Mouse (Mus musculus) neural tube, embryonic 10.5 days (tissue): ENCODE data around the gene Gm49403.
"Not testable (repeated sequence)": the region's sequence is repeated elsewhere in the genome, so short reads cannot be mapped to it uniquely, and the experiment has no call there.

Source experiments
- DNase-seq: peaks from one replicate; pipeline ENCODE4 v3.0.0-alpha.2; 2017; ENCODE audit warnings: low spot score; ENCODE audit errors: extremely low spot score

The Gm49403 gene

DNA sequence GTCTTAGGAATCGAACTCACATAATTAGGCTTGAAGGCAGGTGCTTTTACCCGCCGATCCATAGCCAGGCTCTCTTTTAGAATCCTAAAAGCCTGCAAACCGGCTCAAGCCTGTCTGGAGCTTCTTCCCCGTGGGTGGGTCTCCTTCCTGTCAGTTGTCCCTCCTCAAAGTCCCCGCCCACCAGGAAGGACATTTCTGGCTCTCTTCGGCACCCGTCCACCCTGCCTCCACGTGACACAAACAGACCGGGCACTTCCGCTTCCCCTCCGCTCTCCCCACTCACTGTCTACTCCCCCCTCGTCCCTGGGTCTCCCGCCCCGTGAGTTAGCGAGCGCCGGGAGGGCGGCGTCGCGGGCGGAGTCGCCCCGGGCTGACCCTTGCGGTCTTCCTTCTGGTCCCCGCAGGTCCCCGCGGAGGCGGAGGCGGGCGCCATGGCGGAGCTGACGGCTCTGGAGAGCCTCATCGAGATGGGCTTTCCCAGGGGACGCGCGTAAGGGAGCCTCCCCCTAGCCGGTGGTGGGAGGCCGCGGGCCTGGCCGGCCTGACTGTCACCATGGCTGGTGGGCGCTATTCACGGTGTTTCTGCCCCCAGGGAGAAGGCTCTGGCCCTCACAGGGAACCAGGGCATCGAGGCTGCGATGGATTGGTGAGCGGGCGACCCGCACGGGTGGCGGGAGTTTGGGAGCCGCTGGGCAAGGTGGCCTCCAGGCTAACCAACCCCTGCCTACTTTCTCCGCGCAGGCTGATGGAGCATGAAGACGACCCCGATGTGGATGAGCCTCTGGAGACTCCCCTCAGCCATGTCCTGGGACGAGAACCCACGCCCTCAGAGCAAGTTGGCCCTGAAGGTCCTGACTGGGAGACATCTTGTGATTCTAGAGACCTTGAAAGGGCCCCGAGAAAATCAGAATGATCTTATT is 12.2 kb upstream of the Gm49403 start, which contains the start of gene Ubxn1:
TSS of gene Ubxn1 (plus strand) at position 230 of the 920 bp plus-strand sequence.
- peak; percentile 95 for DNase-seq

DNA sequence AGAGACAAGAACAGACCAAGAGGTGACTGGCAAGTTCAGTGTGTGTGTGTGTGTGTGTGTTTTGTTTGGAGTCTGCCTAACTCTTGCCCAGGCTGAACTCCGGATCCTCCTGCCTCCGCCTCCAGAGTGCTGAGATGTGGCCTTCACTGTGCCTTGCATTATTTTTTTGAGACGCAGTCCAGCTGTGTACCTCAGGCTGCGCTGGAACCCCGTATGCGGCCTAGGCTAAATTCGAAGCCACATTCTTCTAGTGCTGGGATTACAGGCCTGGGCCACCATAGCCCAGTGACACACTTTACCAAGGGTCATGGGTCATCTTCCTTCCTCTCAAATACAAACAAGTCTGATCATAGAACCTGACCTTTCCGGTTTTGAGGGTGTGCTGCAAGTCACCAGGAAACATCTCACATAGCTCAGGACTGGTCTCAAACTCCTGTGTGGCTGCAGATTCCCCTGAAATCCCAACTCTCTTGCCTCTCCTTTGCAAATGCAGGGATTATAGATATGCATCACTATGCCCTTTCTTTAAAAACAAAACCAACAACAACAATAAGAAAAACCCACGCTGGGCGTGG is 11.4 kb upstream of the Gm49403 start:
- no peak for DNase-seq

DNA sequence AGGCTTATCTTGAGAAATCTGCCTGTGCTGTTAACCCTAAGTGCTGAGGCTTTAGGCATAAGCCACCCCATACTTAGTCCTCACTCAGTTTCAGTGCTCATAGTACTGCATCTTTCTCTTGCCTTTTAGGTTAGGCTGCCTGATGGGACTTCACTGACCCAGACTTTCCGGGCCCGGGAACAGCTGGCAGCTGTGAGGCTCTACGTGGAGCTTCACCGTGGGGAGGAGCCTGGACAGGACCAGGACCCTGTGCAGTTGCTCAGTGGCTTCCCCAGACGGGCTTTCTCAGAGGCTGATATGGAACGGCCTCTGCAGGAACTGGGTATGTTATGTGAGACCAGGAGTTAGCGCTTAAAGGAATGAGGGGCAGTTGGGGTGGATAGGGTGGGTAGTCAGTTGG is 8.7 kb upstream of the Gm49403 start:
- DNase-seq, result no peak

DNA sequence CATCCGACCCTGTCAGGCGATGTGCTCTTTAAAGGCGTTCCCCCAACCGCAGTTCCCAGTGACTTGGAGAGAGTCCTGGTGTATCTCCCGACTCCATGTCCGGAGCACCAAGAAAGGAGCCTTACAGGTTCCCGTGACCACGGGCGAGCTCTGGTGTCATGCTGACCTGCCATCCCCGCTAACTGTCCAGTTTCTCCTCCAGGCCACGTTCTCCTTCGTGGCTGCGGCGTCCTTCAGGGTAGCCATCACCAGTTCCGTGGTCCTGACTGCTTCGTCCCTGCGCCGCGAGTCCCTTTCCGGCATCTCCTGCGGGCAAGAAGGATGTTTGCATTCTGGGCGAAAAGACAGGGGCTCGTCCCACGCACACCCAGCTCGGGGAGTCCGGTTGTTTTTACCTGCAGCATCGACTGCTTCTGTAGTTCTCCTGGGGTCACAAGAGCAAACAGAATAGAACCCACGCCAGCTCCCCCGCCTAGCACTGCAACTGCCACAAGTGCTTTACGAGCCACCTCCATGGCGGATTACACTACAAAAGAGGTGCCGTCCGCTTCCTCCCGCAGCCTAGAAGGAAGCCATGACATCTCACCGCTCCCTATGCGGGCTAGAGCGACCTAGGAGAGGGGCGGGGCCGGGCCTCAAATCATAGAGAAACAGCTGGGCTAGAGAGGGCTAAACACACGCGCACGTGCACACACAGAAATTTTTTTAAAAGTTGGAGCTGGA is 3.3 kb upstream of the Gm49403 start, which contains the start of gene Uqcc3:
TSS of gene Uqcc3 (minus strand) at position 613 of the 723 bp plus-strand sequence.
- peak; percentile 79 for DNase-seq

DNA sequence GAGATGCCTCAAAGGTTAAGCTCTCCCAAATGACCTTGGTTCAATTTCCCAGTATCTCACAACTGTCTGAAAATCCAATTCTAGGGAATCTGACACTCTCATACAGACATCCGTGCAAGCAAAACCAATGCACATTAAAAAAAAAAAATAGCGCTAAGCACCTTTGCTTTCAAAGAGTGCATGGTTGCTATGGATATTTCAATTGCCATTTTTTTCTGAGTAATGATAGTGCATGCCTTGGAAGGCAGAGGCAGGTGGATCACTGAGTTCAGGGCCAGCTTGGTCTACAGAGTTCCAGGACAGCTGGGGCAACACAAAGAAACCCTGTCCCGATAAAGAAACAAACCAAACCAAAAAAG is 2.7 kb upstream of the Gm49403 start:
- no peak for DNase-seq

DNA sequence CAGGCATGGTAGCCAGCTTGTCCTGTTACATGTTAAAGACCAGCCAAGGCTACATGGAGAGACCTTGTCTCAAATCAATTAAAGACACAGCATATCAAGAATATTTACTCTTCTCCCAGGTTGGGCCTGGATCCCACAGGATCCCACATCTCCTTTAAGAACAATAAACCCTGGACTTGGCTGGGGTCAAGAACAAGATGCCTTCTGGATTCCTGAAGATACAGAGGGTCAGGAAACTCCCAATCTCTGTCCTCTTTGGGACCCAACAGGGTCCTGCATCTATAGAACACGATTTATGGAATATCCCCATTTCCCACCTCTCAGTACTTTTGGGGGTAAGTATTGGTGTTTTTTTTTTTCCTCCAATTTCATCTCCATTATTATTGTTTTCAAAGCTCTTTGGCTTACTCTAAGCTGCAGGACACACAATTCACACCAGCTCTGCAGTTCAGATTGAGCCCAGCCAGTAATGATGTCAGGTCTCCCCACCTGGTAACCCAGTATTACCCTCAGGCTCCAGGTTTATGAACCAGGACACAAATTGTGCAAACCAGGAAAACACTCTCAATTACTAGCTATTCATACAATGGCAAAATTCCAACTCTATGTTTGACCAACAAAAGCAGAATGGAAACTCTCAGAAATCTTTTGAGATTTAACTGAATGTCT is 3.3 kb downstream of the Gm49403 start:
- DNase-seq, result no peak

DNA sequence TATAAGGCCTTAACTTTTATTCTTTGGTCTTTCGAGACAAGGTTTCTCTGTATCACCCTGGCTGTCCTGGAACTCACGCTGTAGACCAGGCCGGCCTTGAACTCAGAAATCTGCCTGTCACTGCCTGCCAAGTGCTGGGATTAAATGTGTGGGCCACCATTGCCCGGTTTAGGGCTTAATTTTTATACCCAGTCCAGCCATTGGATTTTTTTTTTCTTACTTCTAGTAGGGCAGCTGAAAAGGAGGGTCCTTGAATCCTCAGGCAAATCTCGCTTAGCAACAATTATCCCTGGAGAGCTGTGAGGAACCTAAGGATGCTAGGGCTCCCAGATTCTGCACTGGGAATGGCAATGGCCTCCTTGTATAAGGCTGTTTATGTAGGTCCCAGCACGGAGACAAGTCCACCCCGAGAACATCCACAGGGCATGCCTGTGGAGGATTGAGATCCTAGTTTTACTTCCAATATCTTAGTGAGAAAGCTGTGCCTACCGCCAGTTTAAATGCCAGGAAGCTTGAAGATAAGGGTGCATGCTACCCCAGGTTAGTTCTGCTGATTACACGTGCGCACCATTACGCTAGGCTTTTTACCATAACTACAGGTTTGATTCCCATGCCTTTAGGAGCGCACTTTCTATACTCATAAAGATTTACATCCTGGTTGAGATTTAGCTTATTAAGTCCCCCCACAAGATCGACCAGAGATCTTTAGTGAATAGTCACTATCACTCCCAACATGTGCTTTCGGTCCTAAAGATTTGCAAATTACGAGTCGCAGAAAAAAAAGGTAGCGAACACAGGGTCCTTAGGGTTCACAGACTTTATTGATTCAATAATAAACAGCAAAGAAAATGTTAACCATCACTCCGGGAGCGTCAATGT is 4.1 kb downstream of the Gm49403 start:
- no peak for DNase-seq

DNA sequence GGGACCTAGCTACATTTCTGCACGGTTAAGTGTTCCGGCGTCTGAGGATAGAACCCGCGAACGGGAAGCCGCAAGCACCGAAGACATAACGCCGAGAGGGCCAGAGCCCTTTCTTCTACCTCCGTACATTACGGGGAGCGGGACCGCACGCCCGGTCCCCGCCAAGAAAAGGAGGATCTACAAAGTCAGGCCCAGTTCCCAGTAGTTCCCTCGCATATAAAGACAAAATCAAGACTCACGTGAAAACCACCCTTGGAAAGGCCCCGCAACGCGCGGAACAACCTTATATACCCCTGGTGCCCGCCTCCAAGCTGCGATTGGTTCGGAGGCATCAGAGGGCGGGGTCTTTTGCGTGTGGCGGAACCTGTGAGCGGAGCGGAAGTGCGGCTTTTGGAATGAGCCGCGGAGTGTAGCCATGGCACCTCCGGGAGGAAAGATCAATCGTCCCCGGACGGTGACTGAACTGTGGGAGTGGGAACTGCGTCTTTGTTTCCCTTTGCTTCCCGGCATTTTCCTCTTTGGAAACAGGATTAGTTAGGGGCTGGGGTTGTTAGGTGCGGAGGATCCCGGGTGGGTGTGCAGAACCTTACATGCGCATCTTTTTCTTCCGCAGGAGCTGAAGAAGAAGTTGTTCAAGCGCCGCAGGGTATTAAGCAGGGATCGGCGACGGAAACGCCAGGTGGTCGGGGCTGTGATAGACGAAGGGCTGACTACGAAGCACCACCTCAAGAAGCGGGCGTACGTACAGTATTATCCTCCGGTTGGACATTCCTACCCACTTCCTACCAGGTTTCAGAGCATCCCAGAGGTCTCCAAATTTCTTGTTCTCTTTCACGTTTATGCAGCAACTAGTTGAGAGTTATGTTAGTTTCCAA is 5.0 kb downstream of the Gm49403 start, which contains the start of the genes 1810009A15Rik and Gm49416:
TSS of gene 1810009A15Rik (plus strand) at position 343 of the 875 bp plus-strand sequence.
TSS of gene Gm49416 (plus strand) at position 416 of the 875 bp plus-strand sequence.
- DNase-seq, result peak; percentile 95

DNA sequence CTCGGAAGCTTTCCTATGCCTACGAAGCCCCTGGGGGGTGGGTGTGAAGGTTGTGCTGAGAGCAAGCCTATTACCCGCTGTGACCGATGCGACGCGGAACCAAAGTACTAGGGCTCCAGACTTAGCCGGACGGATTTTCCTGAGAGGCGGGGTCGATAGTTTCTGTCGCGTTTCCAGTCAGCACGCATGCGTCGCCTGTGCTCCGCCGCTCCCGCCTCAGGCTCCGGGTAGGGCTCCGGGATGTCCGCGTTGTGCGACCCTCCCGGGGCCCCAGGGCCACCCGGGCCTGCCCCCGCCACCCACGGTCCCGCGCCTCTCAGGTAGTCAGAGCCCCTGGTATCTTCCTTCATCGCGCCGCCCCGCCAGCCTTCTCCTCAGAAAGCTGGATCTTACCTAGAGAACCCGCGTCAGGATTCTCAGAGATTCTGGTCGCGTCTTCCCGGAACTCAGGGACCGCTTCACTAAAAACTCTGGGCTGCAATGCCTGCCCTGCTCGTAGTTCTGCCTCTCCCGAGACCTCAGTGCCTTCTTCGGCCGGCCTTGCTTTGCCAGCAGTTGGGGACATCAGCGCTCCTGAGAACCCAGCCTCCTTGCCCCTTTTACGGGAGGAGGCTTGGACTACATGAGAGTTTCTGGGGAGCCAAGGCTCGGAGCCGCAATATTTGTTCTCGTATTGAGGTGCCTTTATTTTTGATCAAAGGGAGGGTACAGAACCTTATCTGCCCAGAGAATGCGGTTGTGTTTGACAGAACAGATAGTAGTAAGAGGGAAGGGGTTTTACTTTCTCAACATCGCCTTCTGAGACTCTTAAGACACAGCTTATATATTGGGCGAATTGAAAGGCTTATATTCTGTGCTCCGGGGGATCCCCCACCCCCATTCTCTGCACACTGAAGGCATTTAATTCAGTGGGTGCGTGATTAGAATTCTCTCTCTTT is 9.4 kb downstream of the Gm49403 start, which contains the start of gene Ints5:
TSS of gene Ints5 (plus strand) at position 177 of the 938 bp plus-strand sequence.
- DNase-seq, result peak; percentile 86

DNA sequence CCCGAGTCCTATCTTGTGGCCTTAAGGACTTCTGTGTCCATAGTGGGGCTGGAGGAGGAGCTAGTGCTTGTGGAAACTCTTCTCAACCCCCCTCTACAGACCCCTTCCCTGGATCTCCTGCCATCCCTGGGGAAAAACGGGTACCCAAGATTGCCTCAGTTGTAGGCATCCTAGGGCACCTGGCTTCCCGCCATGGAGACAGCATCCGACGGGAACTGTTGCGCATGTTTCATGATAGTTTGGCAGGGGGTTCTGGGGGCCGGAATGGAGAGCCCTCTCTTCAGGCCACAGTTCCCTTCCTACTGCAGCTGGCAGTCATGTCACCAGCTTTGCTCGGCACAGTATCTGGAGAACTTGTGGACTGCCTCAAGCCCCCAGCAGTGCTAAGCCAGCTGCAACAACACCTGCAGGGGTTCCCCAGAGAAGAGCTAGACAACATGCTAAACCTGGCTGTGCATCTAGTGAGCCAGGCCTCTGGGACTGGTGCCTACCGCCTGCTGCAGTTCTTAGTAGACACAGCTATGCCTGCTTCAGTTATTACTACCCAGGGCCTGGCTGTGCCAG is 11.7 kb downstream of the Gm49403 start:
- DNase-seq, result no peak

DNA sequence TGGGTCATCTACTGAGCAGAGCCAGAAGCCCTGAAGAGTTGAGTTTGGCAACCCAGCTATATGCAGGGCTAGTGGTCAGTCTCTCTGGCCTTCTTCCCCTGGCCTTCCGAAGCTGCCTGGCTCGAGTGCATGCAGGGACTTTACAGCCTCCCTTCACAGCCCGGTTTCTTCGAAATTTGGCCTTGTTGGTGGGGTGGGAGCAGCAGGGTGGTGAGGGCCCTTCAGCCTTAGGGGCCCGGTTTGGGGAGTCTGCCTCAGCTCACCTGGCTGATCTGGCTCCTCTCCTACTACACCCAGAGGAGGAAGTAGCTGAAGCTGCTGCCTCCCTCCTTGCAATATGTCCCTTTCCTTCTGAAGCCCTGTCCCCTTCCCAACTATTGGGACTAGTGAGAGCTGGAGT is 12.5 kb downstream of the Gm49403 start:
- DNase-seq, result not testable (repeated sequence)

DNA sequence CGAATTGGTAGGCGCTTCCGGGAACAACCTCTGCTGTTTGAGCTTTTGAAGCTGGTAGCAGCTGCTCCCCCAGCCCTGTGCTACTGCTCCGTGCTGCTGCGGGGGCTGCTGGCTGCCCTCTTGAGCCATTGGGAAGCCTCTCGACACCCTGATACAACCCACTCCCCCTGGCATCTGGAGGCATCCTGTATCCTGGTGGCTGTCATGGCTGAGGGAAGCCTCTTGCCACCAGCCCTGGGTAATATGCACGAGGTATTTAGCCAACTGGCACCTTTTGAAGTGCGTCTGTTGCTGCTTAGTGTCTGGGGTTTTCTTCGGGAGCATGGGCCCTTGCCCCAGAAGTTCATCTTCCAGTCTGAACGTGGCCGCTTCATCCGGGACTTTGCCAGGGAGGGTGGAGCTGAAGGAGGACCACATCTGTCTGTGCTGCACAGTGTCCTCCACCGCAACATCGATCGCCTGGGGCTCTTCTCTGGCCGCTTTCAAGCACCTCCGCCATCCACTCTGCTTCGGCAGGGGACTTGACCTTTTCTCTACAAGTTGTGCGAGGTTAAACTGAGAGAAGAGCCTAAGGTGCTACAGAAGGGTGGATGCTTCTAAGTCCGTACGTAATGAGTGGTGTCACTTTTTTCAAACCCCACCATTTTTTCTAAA is 13.6 kb downstream of the Gm49403 start:
- DNase-seq, result peak; percentile 47

DNA sequence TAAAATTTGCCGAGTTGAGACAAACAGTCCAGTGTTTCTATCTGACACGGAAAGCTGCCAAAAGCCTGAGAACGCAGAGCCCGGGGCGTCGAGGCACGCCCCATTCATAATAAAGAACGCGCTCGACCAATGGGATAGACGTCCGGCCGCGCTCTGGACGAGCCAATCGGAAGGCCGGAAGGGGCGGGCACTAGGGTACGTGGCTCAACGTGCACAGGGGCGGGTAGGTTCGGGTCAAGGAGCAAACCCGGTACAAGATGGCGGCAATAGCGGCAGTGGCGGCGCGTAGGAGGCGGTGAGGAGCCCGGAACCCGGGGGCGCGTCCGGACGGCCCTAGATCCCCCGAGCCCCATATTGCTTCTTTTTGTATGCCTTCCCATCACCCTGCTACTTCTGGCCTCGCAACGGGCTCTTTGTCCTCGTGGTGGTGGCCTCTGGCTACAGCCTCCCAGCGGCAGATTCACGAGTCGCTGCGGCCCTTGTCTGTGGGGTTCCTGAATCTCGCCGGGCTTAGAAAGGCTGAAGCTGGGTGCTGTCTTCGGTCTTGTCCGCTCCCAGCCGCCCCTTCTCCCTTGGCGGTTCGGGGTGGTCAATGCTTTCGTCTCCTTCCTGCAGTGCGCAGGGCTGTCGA is 14.2 kb downstream of the Gm49403 start, which contains the start of gene Ganab:
TSS of gene Ganab (plus strand) at position 207 of the 631 bp plus-strand sequence.
- peak; percentile 96 for DNase-seq

DNA sequence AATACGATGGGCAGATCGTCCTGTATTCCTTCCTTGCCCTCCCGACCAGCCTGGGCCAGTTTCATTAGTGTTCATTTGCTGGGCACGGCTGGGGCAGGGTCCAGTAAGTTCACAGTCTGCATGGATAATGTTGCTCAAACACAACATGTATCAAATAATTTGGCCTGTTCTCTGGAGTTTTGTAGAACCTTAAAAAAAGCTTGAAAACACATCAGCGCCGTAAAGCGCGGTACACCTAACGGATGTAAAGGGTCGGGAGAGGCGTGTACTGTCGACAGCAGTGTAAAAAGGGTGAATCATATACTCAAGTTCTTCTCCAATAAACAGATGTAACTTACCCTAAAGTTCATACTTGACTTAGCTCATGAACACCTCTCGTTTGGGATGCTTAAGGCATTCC is 14.8 kb downstream of the Gm49403 start:
- DNase-seq, result no peak

DNA sequence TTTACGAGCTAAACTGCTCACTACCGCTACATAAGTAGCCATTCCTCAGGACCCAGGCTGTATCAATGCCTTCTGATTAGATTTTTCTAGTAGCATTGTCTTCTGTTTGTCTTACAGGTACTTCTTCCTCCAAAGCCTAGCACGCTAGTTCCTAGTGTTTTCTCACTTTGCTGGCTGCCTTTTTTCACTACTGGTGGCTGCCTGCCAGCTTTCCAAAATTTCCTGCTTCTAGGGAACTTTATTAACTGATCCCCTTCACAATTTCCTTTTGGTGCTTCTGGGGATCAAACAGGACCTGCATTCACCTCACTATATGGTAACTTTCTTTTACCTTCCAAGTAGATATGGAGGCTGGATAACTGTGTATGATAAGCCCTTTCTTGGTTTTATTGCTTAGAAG is 15.3 kb downstream of the Gm49403 start:
- no peak for DNase-seq

DNA sequence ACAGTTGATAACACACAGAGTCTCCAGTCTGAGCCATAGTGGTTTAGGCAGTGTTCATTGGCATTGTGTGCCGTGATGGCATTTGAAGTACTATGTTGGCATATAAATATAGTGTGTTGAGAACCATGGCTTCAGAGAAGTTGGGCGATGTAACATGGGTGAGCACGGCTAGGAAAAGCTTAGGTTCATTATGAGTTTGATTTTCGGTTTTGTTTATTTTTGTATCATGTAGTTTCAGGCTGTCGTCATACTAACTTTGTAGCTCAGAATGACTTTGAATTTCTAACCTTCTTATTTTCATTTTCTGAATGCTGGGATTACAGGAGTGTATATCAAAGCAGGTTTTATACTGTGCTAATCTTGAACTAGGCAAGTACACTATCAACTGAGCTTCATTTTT is 19.7 kb downstream of the Gm49403 start:
- no peak for DNase-seq

DNA sequence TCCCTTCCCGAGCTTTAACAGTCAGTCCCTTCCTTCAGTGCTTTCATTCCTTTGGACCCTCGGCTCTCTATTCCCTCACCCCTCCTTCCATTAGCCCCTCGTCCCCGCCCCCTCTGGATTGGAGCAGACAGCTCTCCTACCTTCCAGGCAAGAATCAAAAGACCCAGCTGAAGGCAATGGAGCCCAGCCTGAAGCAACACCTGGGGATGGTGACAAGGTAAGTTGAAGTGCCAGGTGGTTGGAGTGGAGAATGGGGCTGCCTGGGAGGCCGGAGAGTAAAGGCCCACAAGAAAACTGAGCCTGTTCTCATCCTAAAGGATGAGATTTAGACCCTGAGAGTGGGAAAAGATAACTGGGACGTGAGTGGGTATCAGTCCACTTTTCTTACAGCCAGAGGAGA is 24.8 kb downstream of the Gm49403 start:
- DNase-seq, result no peak
